Mouse (Mus musculus) heart, embryonic 10.5 days (tissue): Measurements from ENCODE around the gene Pabpc1l. TPM values are rescaled to one million over a fixed set of nuclear protein-coding genes. Genes with fewer than 3 reads are reported as not detected.

ENCODE experiments used
- DNase-seq: peaks from one replicate; pipeline ENCODE4 v3.0.0-alpha.2; 2017; ENCODE audit warnings: low spot score
- H3K27ac ChIP-seq: fragments of 300-500 bp; sonication (generic); 2 replicates; pipeline ENCODE4 v1.5.1; 2016; ENCODE audit warnings: mild to moderate bottlenecking
- H3K27me3 ChIP-seq: fragments of 300-500 bp; sonication (generic); 2 replicates; pipeline ENCODE4 v1.6.1; 2016; ENCODE audit warnings: mild to moderate bottlenecking; ENCODE audit not compliant: poor library complexity, insufficient read depth, severe bottlenecking
- H3K36me3 ChIP-seq: fragments of 300-500 bp; sonication (generic); 2 replicates; pipeline ENCODE4 v1.6.1; 2016; ENCODE audit warnings: mild to moderate bottlenecking, moderate library complexity
- H3K4me1 ChIP-seq: fragments of 300-500 bp; sonication (generic); 2 replicates; pipeline ENCODE4 v1.6.1; 2016; ENCODE audit warnings: mild to moderate bottlenecking
- H3K4me3 ChIP-seq: fragments of 300-500 bp; sonication (generic); 2 replicates; pipeline ENCODE4 v1.5.1; 2016; ENCODE audit warnings: mild to moderate bottlenecking, moderate library complexity
- H3K9me3 ChIP-seq: fragments of 300-500 bp; sonication (generic); 2 replicates; pipeline ENCODE4 v1.6.1; 2016; ENCODE audit warnings: mild to moderate bottlenecking, moderate library complexity
- WGBS: fragments of 180-500 bp; shearing (Covaris S2); methylation state at CpG from one replicate; pipeline ENCODE4 v1.1.7; 2016; 5-methylcytosine and 5-hydroxymethylcytosine counted together
- polyA plus RNA-seq: library from polyadenylated mRNA; unstranded; fragments of >200 nt; fragmentation: Nextera tagmentation; extraction: Ambion mirVana; gene quantifications from 2 replicates; pipeline ENCODE4 v1.2.1, GENCODE M21; 2016

The Pabpc1l gene
- polyA plus RNA-seq: 0.63 and 1.1 TPM in 2 replicates

GRCm38 (mm10) chr2:164025150-164025549 lies at the start of gene Pabpc1l:
Gene Pabpc1l, plus strand, starts transcription at chr2:164025450.
- no peaks in the 10 kb centered on the region for H3K9me3 ChIP-seq
- no peak within 1 kb of the TSS for H3K4me3 ChIP-seq
- no peak for DNase-seq
- no peaks in the 10 kb centered on the region for H3K36me3 ChIP-seq
- no peak within 1 kb of the TSS for H3K27ac ChIP-seq
- no peaks in the 10 kb centered on the region for H3K4me1 ChIP-seq
- 80% methylated on average over 16 of the region's 16 CpGs for WGBS
- peaks cover 4% of the 10 kb centered on the region; the same call in 1 of the 2 replicates for H3K27me3 ChIP-seq

GRCm38 (mm10) chr2:163976448-163976847 lies 48.8 kb upstream of the Pabpc1l start:
- Histone ChIP-seq H3K27me3 (no peaks in the 10 kb centered on the region), H3K9me3 (0 out of 2 replicates have a peak, but pooled peaks cover 3% of the 10 kb centered on the region), H3K4me3 (no peak overlapping the region), H3K27ac (no peak overlapping the region), H3K36me3 (no peaks in the 10 kb centered on the region), H3K4me1 (no peaks in the 10 kb centered on the region)
- WGBS: 85% methylated on average over 6 of the region's 7 CpGs
- no peak for DNase-seq

- 0 out of 2 replicates have a peak, but pooled peaks cover 4% of the 10 kb centered on the region for H3K4me1 ChIP-seq
- H3K9me3 ChIP-seq: no peaks in the 10 kb centered on the region
- no peaks in the 10 kb centered on the region for H3K36me3 ChIP-seq
- H3K27me3 ChIP-seq: no peaks in the 10 kb centered on the region
- H3K4me3 ChIP-seq: no peak overlapping the region
- WGBS: 53% methylated on average over 8 of the region's 8 CpGs
- no peak for DNase-seq
- no peak overlapping the region for H3K27ac ChIP-seq
Measured at GRCm38 (mm10) chr2:163987233-163987632, 38.0 kb upstream of the Pabpc1l start.

GRCm38 (mm10) chr2:163992871-163993270 lies 32.4 kb upstream of the Pabpc1l start:
- DNase-seq: no peak
- Histone ChIP-seq H3K27ac (no peak overlapping the region), H3K36me3 (peaks cover 3% of the 10 kb centered on the region), H3K4me1 (peaks cover 27% of the 10 kb centered on the region), H3K27me3 (no peaks in the 10 kb centered on the region), H3K9me3 (no peaks in the 10 kb centered on the region), H3K4me3 (no peak overlapping the region)
- 92% methylated on average over 2 of the region's 2 CpGs for WGBS

- peaks cover 11% of the 10 kb centered on the region for H3K36me3 ChIP-seq
- H3K4me3 ChIP-seq: peak within 1 kb of the TSS; percentile 98
- 1% methylated on average over 13 of the region's 14 CpGs for WGBS
- H3K27ac ChIP-seq: peak within 1 kb of the TSS; percentile 98
- H3K9me3 ChIP-seq: no peaks in the 10 kb centered on the region
- H3K27me3 ChIP-seq: no peaks in the 10 kb centered on the region
- no peak for DNase-seq
- H3K4me1 ChIP-seq: peaks cover 27% of the 10 kb centered on the region
Measured at GRCm38 (mm10) chr2:163994654-163994976, 30.6 kb upstream of the Pabpc1l start, which contains the start of gene Ywhab. Gene Ywhab, plus strand, starts transcription at chr2:163994960.

GRCm38 (mm10) chr2:163994977-163995862 lies 30.0 kb upstream of the Pabpc1l start:
- DNase-seq: peak; percentile 99
- WGBS: under 1% methylated on average over 69 of the region's 79 CpGs

DNA sequence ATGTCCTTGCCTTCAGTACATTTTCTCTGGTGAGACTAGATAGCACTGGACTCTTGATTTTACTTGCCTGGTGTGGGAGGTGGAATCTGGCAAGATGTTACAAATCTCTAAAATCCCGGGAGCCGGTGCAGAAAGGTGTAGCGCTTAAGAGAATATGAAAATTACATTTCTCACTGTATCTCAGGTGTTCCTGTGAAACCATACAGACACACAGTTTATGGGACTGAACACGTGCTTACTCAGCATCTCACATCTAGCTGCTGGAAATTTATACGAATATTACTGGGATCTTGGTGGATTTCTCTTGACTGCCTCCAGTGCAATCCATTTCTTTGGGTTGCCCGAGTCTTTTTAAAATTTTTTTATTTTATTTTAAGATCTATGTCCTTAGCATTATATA lies 29.0 kb upstream of the Pabpc1l start:
- no peak for DNase-seq
- 79% methylated on average over 6 of the region's 6 CpGs for WGBS
- peak overlapping the region; percentile 98 for H3K27ac ChIP-seq

More at GRCm38 (mm10) chr2:163994977-163995862, 30.0 kb upstream of the Pabpc1l start:
- Histone ChIP-seq H3K4me3 (peak overlapping the region; percentile 98), H3K4me1 (peaks cover 27% of the 10 kb centered on the region), H3K36me3 (peaks cover 11% of the 10 kb centered on the region), H3K27me3 (no peaks in the 10 kb centered on the region), H3K27ac (peak overlapping the region; percentile 98), H3K9me3 (no peaks in the 10 kb centered on the region)

GRCm38 (mm10) chr2:163996899-163997298 lies 28.4 kb upstream of the Pabpc1l start:
- no peak overlapping the region for H3K4me3 ChIP-seq
- no peak for DNase-seq
- no peaks in the 10 kb centered on the region for H3K27me3 ChIP-seq
- H3K27ac ChIP-seq: no peak overlapping the region
- no peaks in the 10 kb centered on the region for H3K9me3 ChIP-seq
- 68% methylated on average over 5 of the region's 5 CpGs for WGBS
- peaks cover 11% of the 10 kb centered on the region for H3K36me3 ChIP-seq
- peaks cover 33% of the 10 kb centered on the region for H3K4me1 ChIP-seq

More for the DNA sequence above, 29.0 kb upstream of the Pabpc1l start:
- H3K36me3 ChIP-seq: peaks cover 11% of the 10 kb centered on the region
- no peaks in the 10 kb centered on the region for H3K27me3 ChIP-seq
- peaks cover 29% of the 10 kb centered on the region for H3K4me1 ChIP-seq
- H3K9me3 ChIP-seq: no peaks in the 10 kb centered on the region
- peak overlapping the region; percentile 98 for H3K4me3 ChIP-seq

DNA sequence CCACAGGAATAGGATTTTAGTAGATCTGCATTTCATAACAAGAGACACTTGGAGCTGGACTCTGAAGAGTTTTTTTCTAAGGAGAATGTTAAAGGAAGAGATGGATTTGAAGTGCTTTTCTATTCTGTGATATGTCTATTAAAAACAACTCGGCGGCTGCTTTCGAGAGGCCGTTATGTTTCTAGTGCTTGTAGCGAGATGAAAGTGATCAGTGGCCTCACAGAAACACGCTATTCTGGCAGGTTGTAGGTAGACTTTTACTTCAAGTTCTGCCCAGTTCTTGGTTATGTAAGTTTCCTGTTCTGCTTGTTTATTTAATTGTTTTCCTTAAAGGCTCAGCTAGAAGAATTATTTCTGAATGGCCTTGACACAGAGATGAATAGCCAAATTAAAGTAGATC lies 26.3 kb upstream of the Pabpc1l start:
- WGBS: 93% methylated on average over 6 of the region's 6 CpGs
- no peaks in the 10 kb centered on the region for H3K9me3 ChIP-seq

DNA sequence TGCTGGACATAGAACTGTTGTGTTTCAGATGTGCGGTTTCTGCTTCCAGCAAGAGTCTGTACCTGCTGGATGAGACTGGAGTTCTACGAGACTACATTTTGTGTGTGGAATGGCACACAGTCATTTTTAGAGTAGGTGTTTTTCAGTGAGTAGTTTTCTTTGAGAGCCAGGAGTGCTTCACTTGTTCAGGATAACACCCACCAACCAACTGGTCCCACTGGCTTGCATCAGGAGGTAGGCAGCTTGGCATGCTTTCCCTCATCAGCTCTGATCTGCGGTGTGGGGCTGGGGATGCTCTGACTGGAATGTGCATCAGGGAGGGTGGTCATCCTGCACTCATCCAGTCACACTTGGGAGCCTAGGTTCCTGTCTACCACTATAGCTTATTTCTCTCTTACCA lies 22.6 kb upstream of the Pabpc1l start:
- Histone ChIP-seq H3K9me3 (no peaks in the 10 kb centered on the region), H3K27me3 (no peaks in the 10 kb centered on the region), H3K4me1 (peaks cover 47% of the 10 kb centered on the region), H3K36me3 (peaks cover 10% of the 10 kb centered on the region), H3K4me3 (no peak overlapping the region), H3K27ac (no peak overlapping the region)
- DNase-seq: no peak
- 90% methylated on average over 3 of the region's 3 CpGs for WGBS

More for the DNA sequence above, 26.3 kb upstream of the Pabpc1l start:
- Histone ChIP-seq H3K27ac (no peak overlapping the region), H3K36me3 (peaks cover 11% of the 10 kb centered on the region), H3K4me1 (peaks cover 42% of the 10 kb centered on the region), H3K4me3 (no peak overlapping the region), H3K27me3 (no peaks in the 10 kb centered on the region)
- no peak for DNase-seq

DNA sequence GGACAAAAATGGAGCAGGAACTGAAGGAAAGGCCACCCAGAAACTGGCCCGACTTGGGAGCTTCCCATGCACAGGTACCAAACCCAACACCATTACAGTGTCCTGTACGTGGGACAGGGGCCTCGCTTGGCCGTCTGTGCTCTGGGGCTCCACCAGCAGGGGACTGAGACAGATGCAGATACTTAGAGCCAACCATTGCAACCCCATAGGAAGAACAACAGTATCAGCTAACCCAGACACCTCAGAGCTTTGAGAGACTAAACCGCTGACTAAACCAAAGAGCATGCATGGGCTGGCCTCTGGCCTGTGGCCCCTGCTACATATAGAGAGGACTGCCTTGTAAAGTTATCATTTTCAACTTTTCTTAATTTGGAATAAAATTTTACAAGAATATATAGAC lies 20.7 kb upstream of the Pabpc1l start:
- no peaks in the 10 kb centered on the region for H3K27me3 ChIP-seq
- H3K36me3 ChIP-seq: no peaks in the 10 kb centered on the region
- H3K9me3 ChIP-seq: no peaks in the 10 kb centered on the region
- 60% methylated on average over 5 of the region's 5 CpGs for WGBS
- no peak for DNase-seq
- H3K4me1 ChIP-seq: peaks cover 56% of the 10 kb centered on the region
- no peak overlapping the region for H3K4me3 ChIP-seq
- no peak overlapping the region for H3K27ac ChIP-seq

- no peak for DNase-seq
- Histone ChIP-seq H3K36me3 (peaks cover 10% of the 10 kb centered on the region), H3K4me1 (peaks cover 51% of the 10 kb centered on the region), H3K4me3 (0 out of 2 replicates have a peak overlapping the region, but pooled peaks have one; percentile 8), H3K27me3 (no peaks in the 10 kb centered on the region), H3K9me3 (no peaks in the 10 kb centered on the region), H3K27ac (peak overlapping the region; percentile 52)
- WGBS: 60% methylated on average over 10 of the region's 10 CpGs
Measured at GRCm38 (mm10) chr2:164006932-164007331, 18.3 kb upstream of the Pabpc1l start.

DNA sequence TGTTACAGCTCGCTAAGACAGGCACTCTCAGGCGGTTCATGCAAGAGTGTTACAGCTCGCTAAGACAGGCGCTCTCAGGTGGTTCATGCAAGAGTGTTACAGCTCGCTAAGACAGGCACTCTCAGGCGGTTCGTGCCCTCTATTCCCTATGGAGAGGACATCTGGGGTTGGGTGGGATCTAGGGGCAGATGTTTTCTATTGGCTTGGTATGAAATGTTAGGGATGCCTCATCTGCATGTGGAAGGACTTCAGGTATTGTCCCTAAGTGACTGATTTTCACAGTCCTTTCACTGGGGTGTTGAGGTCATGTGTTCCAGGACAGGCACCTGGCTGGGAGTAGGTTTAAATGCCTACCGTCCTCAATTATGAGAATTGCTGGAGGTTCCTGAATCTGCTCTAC lies 17.7 kb upstream of the Pabpc1l start:
- Histone ChIP-seq H3K9me3 (no peaks in the 10 kb centered on the region), H3K4me1 (peaks cover 51% of the 10 kb centered on the region), H3K4me3 (no peak overlapping the region), H3K27ac (no peak overlapping the region), H3K27me3 (no peaks in the 10 kb centered on the region), H3K36me3 (peaks cover 16% of the 10 kb centered on the region)
- no peak for DNase-seq
- 89% methylated on average over 8 of the region's 8 CpGs for WGBS
